Mouse (Mus musculus) lung, adult 2 months (tissue): ENCODE measurements around the gene Krt83. TPM values are rescaled to one million over a fixed set of nuclear protein-coding genes. Genes with fewer than 3 reads are reported as not detected.
A peak's percentile ranks its signal among the peaks of the same experiment; 100 is the strongest.

ENCODE experiments used
- DNase-seq: peaks from one replicate; pipeline ENCODE4 v3.0.0; 2022
- H3K4me1 ChIP-seq: fragments of 200-500 bp; 2 replicates; pipeline ENCODE4 v1.6.1; 2011; ENCODE audit warnings: low read length; ENCODE audit not compliant: control insufficient read depth, insufficient read depth
- H3K4me3 ChIP-seq: fragments of 200-500 bp; replicated peaks from 2 replicates; pipeline ENCODE3; 2011; ENCODE audit warnings: low read depth, mild to moderate bottlenecking, control low read depth, low read length; ENCODE audit errors: extremely low read depth
- CTCF ChIP-seq: fragments of 200-500 bp; IDR thresholded peaks from 2 replicates; pipeline ENCODE4 v1.5.1; 2011; ENCODE audit warnings: mild to moderate bottlenecking, low read length, control low read depth; ENCODE audit not compliant: insufficient read depth
- POLR2A ChIP-seq: fragments of 200-500 bp; IDR thresholded peaks from 2 replicates; pipeline ENCODE4 v1.6.1; 2011; ENCODE audit warnings: low read depth, mild to moderate bottlenecking, control low read depth, low read length, borderline replicate concordance; ENCODE audit errors: extremely low read depth
- WGBS: fragments of 180-500 bp; shearing (Covaris S2); methylation state at CpG from one replicate; pipeline ENCODE4 v1.1.7; 2018; 5-methylcytosine and 5-hydroxymethylcytosine counted together
- polyA plus RNA-seq: library from polyadenylated mRNA; depleted of rRNA; stranded (reverse); fragments of >200 nt; gene quantifications from 2 replicates; pipeline ENCODE4 v1.2.3, GENCODE M21; 2012

Krt83 gene
- polyA plus RNA-seq, 1 experiment = 0.06 TPM

GRCm38 (mm10) chr15:101479666-101480060 is 11.6 kb downstream of the Krt83 start:
- TF ChIP-seq CTCF (no peak), POLR2A (no peak)
- WGBS = 36% methylated on average over 11 of the region's 11 CpGs
- no peak overlapping the region for H3K4me3 ChIP-seq
- no peak for DNase-seq
- H3K4me1 ChIP-seq = no peaks in the 10 kb centered on the region

GRCm38 (mm10) chr15:101479007-101479665 is 12.2 kb downstream of the Krt83 start:
- TF ChIP-seq CTCF (no peak), POLR2A (no peak)
- Histone ChIP-seq H3K4me3 (peak overlapping the region; percentile 1), H3K4me1 (no peaks in the 10 kb centered on the region)
- 6% methylated on average over 31 of the region's 31 CpGs for WGBS
- DNase-seq = peak; percentile 50

- H3K4me3 ChIP-seq = no peak within 1 kb of the TSS
- DNase-seq = no peak
- 25% methylated on average over 10 of the region's 10 CpGs for WGBS
- H3K4me1 ChIP-seq = no peaks in the 10 kb centered on the region
- no peak for TF ChIP-seq CTCF
- no peak for TF ChIP-seq POLR2A
These were observed 18.3 kb downstream of the Krt83 start, which contains the start of gene Krt86 for GRCm38 (mm10) chr15:101472952-101473528. Gene Krt86 (plus strand): TSS chr15:101473478.

GRCm38 (mm10) chr15:101469093-101469492 is 22.2 kb downstream of the Krt83 start:
- WGBS = 60% methylated on average over 4 of the region's 4 CpGs
- H3K4me1 ChIP-seq = no peaks in the 10 kb centered on the region
- no peak for DNase-seq
- no peak overlapping the region for H3K4me3 ChIP-seq
- no peak for TF ChIP-seq CTCF
- TF ChIP-seq POLR2A = no peak

- H3K4me1 ChIP-seq = no peaks in the 10 kb centered on the region
- WGBS = 79% methylated on average over 13 of the region's 13 CpGs
- DNase-seq = no peak
- no peak within 1 kb of the TSS for H3K4me3 ChIP-seq
- TF ChIP-seq POLR2A (no peak), CTCF (no peak)
These were observed 27.7 kb downstream of the Krt83 start, which contains the start of gene Krt81 for GRCm38 (mm10) chr15:101463651-101464050. Gene Krt81 (minus strand): TSS chr15:101463751.

GRCm38 (mm10) chr15:101459283-101459682 is 32.0 kb downstream of the Krt83 start:
- WGBS = 81% methylated on average over 14 of the region's 14 CpGs
- TF ChIP-seq CTCF (no peak), POLR2A (no peak)
- no peaks in the 10 kb centered on the region for H3K4me1 ChIP-seq
- no peak overlapping the region for H3K4me3 ChIP-seq
- no peak for DNase-seq

- no peak for TF ChIP-seq CTCF
- no peak for TF ChIP-seq POLR2A
- Histone ChIP-seq H3K4me1 (no peaks in the 10 kb centered on the region), H3K4me3 (no peak overlapping the region)
- WGBS = 55% methylated on average over 16 of the region's 16 CpGs
- no peak for DNase-seq
These were observed 32.9 kb downstream of the Krt83 start for GRCm38 (mm10) chr15:101458361-101458930.

GRCm38 (mm10) chr15:101455891-101456290 is 35.4 kb downstream of the Krt83 start:
- TF ChIP-seq POLR2A = no peak
- no peak for TF ChIP-seq CTCF
- no peak overlapping the region for H3K4me3 ChIP-seq
- no peaks in the 10 kb centered on the region for H3K4me1 ChIP-seq
- WGBS = 92% methylated on average over 6 of the region's 6 CpGs
- DNase-seq = no peak

- no peaks in the 10 kb centered on the region for H3K4me1 ChIP-seq
- WGBS = 65% methylated on average over 2 of the region's 2 CpGs
- TF ChIP-seq CTCF = no peak
- TF ChIP-seq POLR2A = no peak
- DNase-seq = no peak
- H3K4me3 ChIP-seq = no peak overlapping the region
These were observed 36.0 kb downstream of the Krt83 start for GRCm38 (mm10) chr15:101455292-101455691.
